Comparison of ENCODE assay signal across 26 mouse cellular contexts in genomic region chr8:121078721-121079120, GRCm38 (mm10). TPM values are rescaled to one million over a fixed set of nuclear protein-coding genes. Genes with fewer than 3 reads are reported as not detected.
A peak's percentile ranks its signal among the peaks of the same experiment; 100 is the strongest.
DNase-seq lines count a peak whose midpoint lies in the region; ATAC-seq lines count a peak whose summit lies in the region.
"Had no signal": no experiment of that assay in that cellular context is flagged by ENCODE, and none has a peak within 500 bp of the region (broad histone marks: within the 10 kb centered on the region; RNA-seq: fewer than 3 reads in every experiment).

No protein-coding gene starts in this region.

- WGBS in lung, embryonic 15.5 days, result 25% methylated on average over 14 of the region's 14 CpGs
- 1% methylated on average over 14 of the region's 14 CpGs for WGBS in embryonic facial prominence, embryonic 10.5 days
- 3% methylated on average over 14 of the region's 14 CpGs for WGBS in embryonic facial prominence, embryonic 12.5 days
- WGBS in limb, embryonic 11.5 days, result 7% methylated on average over 14 of the region's 14 CpGs

- peak overlapping the region; percentile 78 for H3K4me2 ChIP-seq in lung, embryonic 15.5 days
- 0 out of 2 replicates have a peak overlapping the region, but pooled peaks have one; percentile 4 for H3K4me2 ChIP-seq in embryonic facial prominence, embryonic 12.5 days (replicated peaks)
- H3K4me2 ChIP-seq in limb, embryonic 11.5 days (ENCODE audit: low read depth, severe bottlenecking), result no peak overlapping the region
- H3K4me2 ChIP-seq: heart, embryonic 13.5 days; liver, embryonic 15.5 days; midbrain, embryonic 13.5 days; neural tube, embryonic 13.5 days had no signal

- peaks cover 27% of the 10 kb centered on the region for H3K4me1 ChIP-seq in lung, embryonic 15.5 days
- H3K4me1 ChIP-seq in embryonic facial prominence, embryonic 10.5 days, result peaks cover 49% of the 10 kb centered on the region
- H3K4me1 ChIP-seq in embryonic facial prominence, embryonic 12.5 days, result peaks cover 32% of the 10 kb centered on the region
- peaks cover 22% of the 10 kb centered on the region for H3K4me1 ChIP-seq in limb, embryonic 11.5 days (ENCODE audit: control insufficient read depth, insufficient read depth, low read length)

- no peak for ATAC-seq in lung, embryonic 15.5 days (ENCODE audit: borderline replicate concordance, extremely low read depth, low FRiP score, low TSS enrichment)
- ATAC-seq in embryonic facial prominence, embryonic 12.5 days (ENCODE audit: insufficient number of reproducible peaks, insufficient read depth, low FRiP score, low TSS enrichment), result no peak
- ATAC-seq in limb, embryonic 11.5 days (ENCODE audit: insufficient number of reproducible peaks, low FRiP score, low TSS enrichment, low read depth), result no peak
- ATAC-seq: forebrain, postnatal 0 days; hindbrain, embryonic 16.5 days; midbrain, embryonic 13.5 days had no signal

- H3K36me3 ChIP-seq in lung, embryonic 15.5 days, result peaks cover 2% of the 10 kb centered on the region; the same call in 1 of the 2 replicates
- H3K36me3 ChIP-seq in embryonic facial prominence, embryonic 10.5 days (replicated peaks), result no peaks in the 10 kb centered on the region
- H3K36me3 ChIP-seq in embryonic facial prominence, embryonic 12.5 days, result no peaks in the 10 kb centered on the region
- H3K36me3 ChIP-seq in limb, embryonic 11.5 days (ENCODE audit: control insufficient read depth, insufficient read depth, low read length), result no peaks in the 10 kb centered on the region
- H3K36me3 ChIP-seq: heart, embryonic 13.5 days; liver, embryonic 15.5 days; midbrain, embryonic 13.5 days; neural tube, embryonic 13.5 days had no signal

- peaks cover 93% of the 10 kb centered on the region for H3K27me3 ChIP-seq in lung, embryonic 15.5 days
- peaks cover 100% of the 10 kb centered on the region for H3K27me3 ChIP-seq in embryonic facial prominence, embryonic 10.5 days (replicated peaks; ENCODE audit: low read depth, poor library complexity, severe bottlenecking)
- peaks cover 93% of the 10 kb centered on the region for H3K27me3 ChIP-seq in embryonic facial prominence, embryonic 12.5 days
- peaks cover 96% of the 10 kb centered on the region for H3K27me3 ChIP-seq in limb, embryonic 11.5 days (ENCODE audit: control insufficient read depth, insufficient read depth, low read length)

- no peak overlapping the region for H3K27ac ChIP-seq in lung, embryonic 15.5 days
- H3K27ac ChIP-seq in embryonic facial prominence, embryonic 10.5 days (replicated peaks), result no peak overlapping the region
- H3K27ac ChIP-seq in embryonic facial prominence, embryonic 12.5 days, result no peak overlapping the region
- no peak overlapping the region for H3K27ac ChIP-seq in limb, embryonic 11.5 days (replicated peaks; ENCODE audit: low read depth, low read length)
- H3K27ac ChIP-seq: heart, embryonic 13.5 days; liver, embryonic 15.5 days; midbrain, embryonic 13.5 days; neural tube, embryonic 13.5 days had no signal

- peak overlapping the region; percentile 82; the same call in 1 of the 2 replicates for H3K9ac ChIP-seq in lung, embryonic 15.5 days
- H3K9ac ChIP-seq in embryonic facial prominence, embryonic 12.5 days, result no peak overlapping the region
- no peak overlapping the region for H3K9ac ChIP-seq in limb, embryonic 11.5 days (ENCODE audit: low read length)
- H3K9ac ChIP-seq: forebrain, postnatal 0 days; heart, embryonic 13.5 days; liver, embryonic 15.5 days; midbrain, embryonic 13.5 days; neural tube, embryonic 13.5 days had no signal

- H3K4me3 ChIP-seq in lung, embryonic 15.5 days, result peak overlapping the region; percentile 73
- H3K4me3 ChIP-seq in embryonic facial prominence, embryonic 10.5 days, result no peak overlapping the region; the same call in 1 of the 2 replicates
- no peak overlapping the region for H3K4me3 ChIP-seq in embryonic facial prominence, embryonic 12.5 days
- no peak overlapping the region for H3K4me3 ChIP-seq in limb, embryonic 11.5 days (ENCODE audit: low read depth, low read length)
- H3K4me3 ChIP-seq: heart, embryonic 13.5 days; liver, embryonic 15.5 days; midbrain, embryonic 13.5 days; neural tube, embryonic 13.5 days had no signal

- DNase-seq in lung, adult 18-20 months, result no peak
- DNase-seq in embryonic facial prominence, embryonic 10.5 days (ENCODE audit: low spot score), result peak; percentile 42
- DNase-seq in limb, embryonic 11.5 days (ENCODE audit: low spot score), result peak; percentile 29
- DNase-seq in left cerebral cortex, adult 11 months (ENCODE audit: low spot score), result no peak
- DNase-seq in cerebellum, postnatal 36 days, result no peak
- no peak for DNase-seq in frontal cortex, postnatal 10 days (ENCODE audit: low spot score in 2 of 2)
- DNase-seq: adrenal gland, adult 2 months; cerebellum, adult 11 months; cerebellum, postnatal 14 days; embryo, embryonic 11 days; forebrain, postnatal 0 days; gastrocnemius, postnatal 25 days; heart, adult 18-20 months; kidney, adult 18-20 months; kidney, postnatal 4 days; liver; right cerebral cortex, postnatal 4 days; thymus, postnatal 14 days had no signal

- H3K9me3 ChIP-seq in lung, embryonic 15.5 days, result no peaks in the 10 kb centered on the region
- H3K9me3 ChIP-seq in embryonic facial prominence, embryonic 10.5 days, result no peaks in the 10 kb centered on the region
- H3K9me3 ChIP-seq in embryonic facial prominence, embryonic 12.5 days, result no peaks in the 10 kb centered on the region
- H3K9me3 ChIP-seq in limb, embryonic 11.5 days (ENCODE audit: control insufficient read depth, low read length), result no peaks in the 10 kb centered on the region
- H3K9me3 ChIP-seq: heart, embryonic 13.5 days; liver, embryonic 15.5 days; midbrain, embryonic 13.5 days had no signal

RNA-seq across cellular contexts. Expression of gene Foxf1, which starts 5.5 kb away (rescaled TPM):
- polyA plus RNA-seq in lung, embryonic 15.5 days (2015; fragmentation: Nextera tagmentation; extraction: Ambion mirVana), result 151 and 157 TPM in 2 replicates
- 28.8 and 30.1 TPM in 2 replicates for polyA plus RNA-seq in embryonic facial prominence, embryonic 10.5 days (2016; fragmentation: Nextera tagmentation; extraction: Ambion mirVana)
- polyA plus RNA-seq in embryonic facial prominence, embryonic 12.5 days (2016; fragmentation: Nextera tagmentation; extraction: Ambion mirVana), result 35.0 and 35.9 TPM in 2 replicates
- 0.27 and 0.65 TPM in 2 replicates for polyA plus RNA-seq in limb, embryonic 11.5 days (2014; fragmentation: Nextera tagmentation; extraction: Ambion mirVana)

RNA-seq across cellular contexts. Expression of gene Mthfsd, which starts 29.5 kb away (rescaled TPM):
- polyA plus RNA-seq in lung, embryonic 15.5 days (2015; fragmentation: Nextera tagmentation; extraction: Ambion mirVana), result 60.2 and 60.8 TPM in 2 replicates
- 68.2 and 72.3 TPM in 2 replicates for polyA plus RNA-seq in embryonic facial prominence, embryonic 10.5 days (2016; fragmentation: Nextera tagmentation; extraction: Ambion mirVana)
- polyA plus RNA-seq in embryonic facial prominence, embryonic 12.5 days (2016; fragmentation: Nextera tagmentation; extraction: Ambion mirVana), result 66.9 and 75.0 TPM in 2 replicates
- polyA plus RNA-seq in limb, embryonic 11.5 days (2014; fragmentation: Nextera tagmentation; extraction: Ambion mirVana), result 61.9 and 64.6 TPM in 2 replicates

RNA-seq across cellular contexts. Expression of gene Foxc2, which starts 37.2 kb away (rescaled TPM):
- polyA plus RNA-seq in lung, embryonic 15.5 days (2015; fragmentation: Nextera tagmentation; extraction: Ambion mirVana), result 2.1 and 2.3 TPM in 2 replicates
- polyA plus RNA-seq in embryonic facial prominence, embryonic 10.5 days (2016; fragmentation: Nextera tagmentation; extraction: Ambion mirVana), result 11.7 and 15.2 TPM in 2 replicates
- 26.8 and 29.8 TPM in 2 replicates for polyA plus RNA-seq in embryonic facial prominence, embryonic 12.5 days (2016; fragmentation: Nextera tagmentation; extraction: Ambion mirVana)
- polyA plus RNA-seq in limb, embryonic 11.5 days (2014; fragmentation: Nextera tagmentation; extraction: Ambion mirVana), result 3.2 and 4.2 TPM in 2 replicates
- polyA plus RNA-seq: liver, embryonic 15.5 days had no signal

RNA-seq across cellular contexts. Expression of gene Foxl1, which starts 49.0 kb away (rescaled TPM):
- 6.8 and 8.5 TPM in 2 replicates for polyA plus RNA-seq in lung, embryonic 15.5 days (2015; fragmentation: Nextera tagmentation; extraction: Ambion mirVana)
- 2.8 and 4.6 TPM in 2 replicates for polyA plus RNA-seq in embryonic facial prominence, embryonic 10.5 days (2016; fragmentation: Nextera tagmentation; extraction: Ambion mirVana)
- polyA plus RNA-seq in embryonic facial prominence, embryonic 12.5 days (2016; fragmentation: Nextera tagmentation; extraction: Ambion mirVana), result 4.6 and 5.2 TPM in 2 replicates
- polyA plus RNA-seq in limb, embryonic 11.5 days (2014; fragmentation: Nextera tagmentation; extraction: Ambion mirVana), result 0.07 TPM in 1 of 2 replicates, not detected in the other
- polyA plus RNA-seq: forebrain, postnatal 0 days; testis, adult 2 months had no signal

Comparison
In these comparisons a context has a peak if more than half of its experiments do, and no peak if none do; other contexts are left out.
1. DNase-seq: peak in embryonic facial prominence, embryonic 10.5 days (single experiment) and limb, embryonic 11.5 days (single experiment); none in lung, adult 18-20 months (0 of 2), left cerebral cortex, adult 11 months (single experiment), cerebellum, postnatal 36 days (0 of 2) and frontal cortex, postnatal 10 days (0 of 2).
2. RNA of gene Foxf1, which starts 5.5 kb away (polyA plus RNA-seq): 151 to 157 TPM in lung, embryonic 15.5 days, 35.0 to 35.9 TPM in embryonic facial prominence, embryonic 12.5 days and 28.8 to 30.1 TPM in embryonic facial prominence, embryonic 10.5 days; 0.27 to 0.65 TPM in limb, embryonic 11.5 days; every median in the first group is over 10 times any median in the second.